Mouse (Mus musculus): ENCODE measurements at regions not wholly inside any gene's neighbourhood (a gene's known extent, or its start where the extent isn't known, plus 50 kb on each side); places are given as distances from the start of the nearest gene placed in this dataset.

DNA sequence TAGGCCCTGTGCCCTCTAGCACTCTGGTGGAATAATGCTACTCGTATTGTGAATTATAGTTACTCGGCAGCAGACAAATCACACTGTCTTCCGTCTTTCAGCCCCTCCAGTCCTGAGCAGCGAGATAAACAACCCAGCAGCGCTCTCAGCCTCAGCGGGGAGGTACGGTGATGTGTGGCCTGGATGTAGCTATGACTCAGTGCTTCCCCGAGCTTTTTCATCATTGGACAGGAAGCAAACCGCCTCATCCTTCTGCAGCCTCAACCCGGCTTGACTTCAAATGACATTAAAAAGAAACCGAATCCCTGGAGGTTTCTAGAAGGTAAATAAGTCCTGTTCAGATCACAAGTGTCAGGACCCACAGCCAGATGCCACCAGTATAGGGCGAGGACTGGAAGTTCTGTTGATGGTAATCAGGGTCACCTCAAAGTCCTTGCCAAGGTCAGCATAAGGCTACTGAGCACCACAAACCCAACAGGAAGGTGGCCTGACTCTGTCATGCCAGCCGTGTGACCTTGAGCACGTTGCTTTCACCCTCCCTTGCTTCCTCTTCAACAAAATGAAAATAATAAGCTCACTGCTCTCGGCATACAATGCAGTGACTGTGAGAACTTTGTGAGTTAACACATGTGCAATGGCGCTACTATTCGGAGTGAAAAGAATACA lies 199.0 kb upstream of the Hes1 start:
- no peak for TF ChIP-seq CTCF (IDR thresholded peaks at IDR 0.05; ENCODE audit: low read depth)
- TF ChIP-seq EP300 (IDR thresholded peaks at IDR 0.05; ENCODE audit: low read depth): no peak
